Mouse (Mus musculus) MEL (cell line): ENCODE data around the gene DXBay18.
"Not testable (repeated sequence)": the region's sequence is repeated elsewhere in the genome, so short reads cannot be mapped to it uniquely, and the experiment has no call there.

Experiments
- CHD1 ChIP-seq: IDR thresholded peaks from 2 replicates; pipeline ENCODE4 v1.6.1; 2012; ENCODE audit warnings: low read depth, mild to moderate bottlenecking, inconsistent platforms, low read length, improper control_type of control experiment
- CHD2 ChIP-seq: IDR thresholded peaks from 2 replicates; pipeline ENCODE4 v1.6.1; 2011; ENCODE audit warnings: low read length, improper control_type of control experiment
- CTCF ChIP-seq, 3 experiments: IDR thresholded peaks in 2 of 3; conservative IDR thresholded peaks in 1 of 3; 2 replicates each; pipeline ENCODE4 v1.5.1; 2011 to 2012; ENCODE audit warnings: low read length in 3 of 3, low read depth in 2 of 3, mild to moderate bottlenecking in 2 of 3, improper control_type of control experiment in 1 of 3, inconsistent platforms in 1 of 3, mixed read lengths in 1 of 3, moderate library complexity in 1 of 3; ENCODE audit not compliant: control insufficient read depth in 1 of 3, insufficient read depth in 1 of 3, poor library complexity in 1 of 3, severe bottlenecking in 1 of 3
- EP300 ChIP-seq, 2 experiments: IDR thresholded peaks; 2 replicates each; pipeline ENCODE4 v1.6.1; 2011; ENCODE audit warnings: improper control_type of control experiment in 2 of 2, low read length in 2 of 2, low read depth in 1 of 2, mild to moderate bottlenecking in 1 of 2
- MAX ChIP-seq: IDR thresholded peaks from 2 replicates; pipeline ENCODE4 v1.6.1; 2011; ENCODE audit warnings: low read length, improper control_type of control experiment
- MAZ ChIP-seq: IDR thresholded peaks from 2 replicates; pipeline ENCODE4 v1.6.1; 2012; ENCODE audit warnings: low read depth, mild to moderate bottlenecking, inconsistent platforms, low read length, improper control_type of control experiment
- POLR2A ChIP-seq, 2 experiments: IDR thresholded peaks; 2 replicates each; pipeline ENCODE4 v1.6.1; 2011 to 2012; ENCODE audit warnings: low read length in 2 of 2, mild to moderate bottlenecking in 2 of 2, control low read depth in 1 of 2, improper control_type of control experiment in 1 of 2, low read depth in 1 of 2, moderate library complexity in 1 of 2; ENCODE audit not compliant: control insufficient read depth in 1 of 2, insufficient read depth in 1 of 2, poor library complexity in 1 of 2
- UBTF ChIP-seq: IDR thresholded peaks from 2 replicates; pipeline ENCODE4 v1.6.1; 2012; ENCODE audit warnings: low read depth, mild to moderate bottlenecking, inconsistent platforms, low read length, improper control_type of control experiment, moderate library complexity, borderline replicate concordance; ENCODE audit not compliant: insufficient read depth
- ZKSCAN1 ChIP-seq: IDR thresholded peaks from 2 replicates; pipeline ENCODE4 v1.6.1; 2012; ENCODE audit warnings: low read depth, mild to moderate bottlenecking, inconsistent platforms, low read length, improper control_type of control experiment, moderate library complexity

DNA sequence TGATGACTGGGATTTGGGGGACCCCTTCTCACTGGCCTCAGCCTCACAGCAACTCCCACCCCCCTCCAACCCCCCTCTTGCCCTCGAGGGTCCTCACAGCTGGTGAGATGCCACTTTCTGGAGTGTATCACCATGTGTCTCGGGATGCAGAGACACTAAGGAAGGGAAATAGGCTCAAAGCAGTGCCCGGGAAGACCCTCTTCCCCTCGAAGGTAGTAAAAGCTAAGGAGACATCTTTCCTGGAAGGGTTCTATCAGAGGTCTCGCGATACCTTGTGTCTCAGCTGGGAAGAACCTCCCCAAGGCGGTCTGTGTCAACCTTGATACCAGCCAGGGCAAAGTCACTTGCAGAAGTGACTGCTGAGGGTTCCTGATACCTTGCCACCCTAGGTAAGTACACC lies 32.5 kb downstream of the DXBay18 start, which contains the start of gene Gm14685:
- not testable (repeated sequence) for TF ChIP-seq CTCF (IDR thresholded peaks at IDR 0.05 in 2 of 3, conservative IDR thresholded peaks at IDR 0.05 in 1 of 3; ENCODE audit: control insufficient read depth in 1 of 3, insufficient read depth in 1 of 3, low read depth in 2 of 3, low read length in 3 of 3, poor library complexity in 1 of 3, severe bottlenecking in 1 of 3); POLR2A (IDR thresholded peaks at IDR 0.05; ENCODE audit: control insufficient read depth in 1 of 2, insufficient read depth in 1 of 2, low read depth in 1 of 2, low read length in 2 of 2, poor library complexity in 1 of 2); MAZ; ZKSCAN1; CHD1; CHD2; EP300 (IDR thresholded peaks at IDR 0.05; ENCODE audit: low read depth in 1 of 2, low read length in 2 of 2); UBTF; MAX
